Mouse (Mus musculus): ENCODE measurements around the gene Rnf31. TPM values are rescaled to one million over a fixed set of nuclear protein-coding genes. Genes with fewer than 3 reads are reported as not detected.

Rnf31 gene
- polyA plus RNA-seq, 1 experiment from 2014 or later: 18.1 TPM

GRCm38 (mm10) chr14:55584303-55584701, 7.2 kb upstream of the Rnf31 start:
- peaks cover 11% of the 10 kb centered on the region for H3K36me3 ChIP-seq (ENCODE audit: control insufficient read depth, insufficient read depth, low read length)
- H3K27me3 ChIP-seq (ENCODE audit: control insufficient read depth, insufficient read depth, low read depth, low read length): no peaks in the 10 kb centered on the region; the same call in 1 of the 2 replicates
- peak overlapping the region; percentile 64 for H3K4me3 ChIP-seq (ENCODE audit: low read length)
- peaks cover 7% of the 10 kb centered on the region for H3K4me1 ChIP-seq (replicated peaks; ENCODE audit: control insufficient read depth, insufficient read depth, low read length)
- 31% methylated on average over 5 of the region's 5 CpGs for WGBS
- no peak overlapping the region for H3K27ac ChIP-seq (ENCODE audit: low read length)
- peak overlapping the region; percentile 83 for H3K4me2 ChIP-seq (ENCODE audit: low read depth, low read length)
- H3K9ac ChIP-seq (ENCODE audit: low read length): peak overlapping the region; percentile 78
- ATAC-seq (ENCODE audit: low read depth): no peak
- H3K9me3 ChIP-seq (ENCODE audit: control insufficient read depth, low read length): no peaks in the 10 kb centered on the region

- WGBS: 4% methylated on average over 42 of the region's 43 CpGs
- H3K27me3 ChIP-seq (ENCODE audit: control insufficient read depth, insufficient read depth, low read depth, low read length): no peaks in the 10 kb centered on the region; the same call in 1 of the 2 replicates
- peak; percentile 80 for ATAC-seq (ENCODE audit: low read depth)
- H3K4me1 ChIP-seq (replicated peaks; ENCODE audit: control insufficient read depth, insufficient read depth, low read length): peaks cover 10% of the 10 kb centered on the region
- H3K4me3 ChIP-seq (ENCODE audit: low read length): peak within 1 kb of the TSS; percentile 64
- H3K9ac ChIP-seq (ENCODE audit: low read length): peak within 1 kb of the TSS; percentile 78
- no peak within 1 kb of the TSS for H3K27ac ChIP-seq (ENCODE audit: low read length)
- no peaks in the 10 kb centered on the region for H3K9me3 ChIP-seq (ENCODE audit: control insufficient read depth, low read length)
- H3K36me3 ChIP-seq (ENCODE audit: control insufficient read depth, insufficient read depth, low read length): peaks cover 11% of the 10 kb centered on the region
- H3K4me2 ChIP-seq (ENCODE audit: low read depth, low read length): peak within 1 kb of the TSS; percentile 83
Observed at GRCm38 (mm10) chr14:55584702-55585565, 6.6 kb upstream of the Rnf31 start, which contains the start of gene Emc9. TSS of gene Emc9 (minus strand) at chr14:55585302.

GRCm38 (mm10) chr14:55585566-55585960, 5.9 kb upstream of the Rnf31 start:
- no peaks in the 10 kb centered on the region for H3K9me3 ChIP-seq (ENCODE audit: control insufficient read depth, low read length)
- H3K9ac ChIP-seq (ENCODE audit: low read length): no peak overlapping the region
- H3K27ac ChIP-seq (ENCODE audit: low read length): no peak overlapping the region
- peak overlapping the region; percentile 64 for H3K4me3 ChIP-seq (ENCODE audit: low read length)
- H3K4me2 ChIP-seq (ENCODE audit: low read depth, low read length): peak overlapping the region; percentile 83
- no peaks in the 10 kb centered on the region; the same call in 1 of the 2 replicates for H3K27me3 ChIP-seq (ENCODE audit: control insufficient read depth, insufficient read depth, low read depth, low read length)
- ATAC-seq (ENCODE audit: low read depth): 0 out of 2 replicates have a peak, but pooled peaks have one; percentile 16
- H3K4me1 ChIP-seq (replicated peaks; ENCODE audit: control insufficient read depth, insufficient read depth, low read length): peaks cover 13% of the 10 kb centered on the region
- 43% methylated on average over 6 of the region's 6 CpGs for WGBS
- peaks cover 9% of the 10 kb centered on the region for H3K36me3 ChIP-seq (ENCODE audit: control insufficient read depth, insufficient read depth, low read length)

- Histone ChIP-seq H3K9me3 (ENCODE audit: control insufficient read depth, low read length) (no peaks in the 10 kb centered on the region), H3K36me3 (ENCODE audit: control insufficient read depth, insufficient read depth, low read length) (peaks cover 9% of the 10 kb centered on the region), H3K4me2 (ENCODE audit: low read depth, low read length) (no peak overlapping the region), H3K27me3 (ENCODE audit: control insufficient read depth, insufficient read depth, low read depth, low read length) (no peaks in the 10 kb centered on the region; the same call in 1 of the 2 replicates), H3K27ac (ENCODE audit: low read length) (no peak overlapping the region), H3K4me3 (ENCODE audit: low read length) (no peak overlapping the region), H3K9ac (ENCODE audit: low read length) (no peak overlapping the region), H3K4me1 (replicated peaks; ENCODE audit: control insufficient read depth, insufficient read depth, low read length) (peaks cover 13% of the 10 kb centered on the region)
- 88% methylated on average over 2 of the region's 2 CpGs for WGBS
- ATAC-seq (ENCODE audit: low read depth): no peak
Observed at GRCm38 (mm10) chr14:55586149-55586548, 5.4 kb upstream of the Rnf31 start.

- Histone ChIP-seq H3K4me2 (ENCODE audit: low read depth, low read length) (no peak overlapping the region), H3K27me3 (ENCODE audit: control insufficient read depth, insufficient read depth, low read depth, low read length) (no peaks in the 10 kb centered on the region; the same call in 1 of the 2 replicates), H3K9me3 (ENCODE audit: control insufficient read depth, low read length) (no peaks in the 10 kb centered on the region), H3K27ac (ENCODE audit: low read length) (no peak overlapping the region), H3K36me3 (ENCODE audit: control insufficient read depth, insufficient read depth, low read length) (peaks cover 5% of the 10 kb centered on the region), H3K4me1 (replicated peaks; ENCODE audit: control insufficient read depth, insufficient read depth, low read length) (peaks cover 23% of the 10 kb centered on the region), H3K9ac (ENCODE audit: low read length) (no peak overlapping the region), H3K4me3 (ENCODE audit: low read length) (no peak overlapping the region)
- 89% methylated on average over 5 of the region's 5 CpGs for WGBS
- ATAC-seq (ENCODE audit: low read depth): no peak
Observed at GRCm38 (mm10) chr14:55589271-55589670, 2.2 kb upstream of the Rnf31 start.

- Histone ChIP-seq H3K27me3 (ENCODE audit: control insufficient read depth, insufficient read depth, low read depth, low read length) (no peaks in the 10 kb centered on the region), H3K4me1 (replicated peaks; ENCODE audit: control insufficient read depth, insufficient read depth, low read length) (peaks cover 23% of the 10 kb centered on the region), H3K9ac (ENCODE audit: low read length) (peak overlapping the region; percentile 77), H3K36me3 (ENCODE audit: control insufficient read depth, insufficient read depth, low read length) (peaks cover 10% of the 10 kb centered on the region), H3K27ac (ENCODE audit: low read length) (peak overlapping the region; percentile 67), H3K4me2 (ENCODE audit: low read depth, low read length) (peak overlapping the region; percentile 83), H3K4me3 (ENCODE audit: low read length) (peak overlapping the region; percentile 98), H3K9me3 (ENCODE audit: control insufficient read depth, low read length) (no peaks in the 10 kb centered on the region)
- 78% methylated on average over 11 of the region's 11 CpGs for WGBS
- no peak for ATAC-seq (ENCODE audit: low read depth)
Observed at GRCm38 (mm10) chr14:55589771-55590448, 1.6 kb upstream of the Rnf31 start.

GRCm38 (mm10) chr14:55590748-55591330, 669 bp upstream of the Rnf31 start, which contains the start of gene Psme2:
TSS of gene Psme2 (minus strand) at chr14:55591113.
- ATAC-seq (ENCODE audit: low read depth): peak; percentile 98
- H3K36me3 ChIP-seq (ENCODE audit: control insufficient read depth, insufficient read depth, low read length): peaks cover 17% of the 10 kb centered on the region
- WGBS: under 1% methylated on average over 22 of the region's 22 CpGs
- no peaks in the 10 kb centered on the region for H3K9me3 ChIP-seq (ENCODE audit: control insufficient read depth, low read length)
- peaks cover 16% of the 10 kb centered on the region for H3K4me1 ChIP-seq (replicated peaks; ENCODE audit: control insufficient read depth, insufficient read depth, low read length)
- H3K4me2 ChIP-seq (ENCODE audit: low read depth, low read length): peak within 1 kb of the TSS; percentile 83
- peak within 1 kb of the TSS; percentile 99 for H3K27ac ChIP-seq (ENCODE audit: low read length)
- no peaks in the 10 kb centered on the region for H3K27me3 ChIP-seq (ENCODE audit: control insufficient read depth, insufficient read depth, low read depth, low read length)
- peak within 1 kb of the TSS; percentile 91 for H3K9ac ChIP-seq (ENCODE audit: low read length)
- peak within 1 kb of the TSS; percentile 98 for H3K4me3 ChIP-seq (ENCODE audit: low read length)

GRCm38 (mm10) chr14:55592226-55592625, 718 bp downstream of the Rnf31 start:
- H3K4me3 ChIP-seq (ENCODE audit: low read length): peak overlapping the region; percentile 98
- H3K9me3 ChIP-seq (ENCODE audit: control insufficient read depth, low read length): no peaks in the 10 kb centered on the region
- H3K4me2 ChIP-seq (ENCODE audit: low read depth, low read length): peak overlapping the region; percentile 83
- no peak for ATAC-seq (ENCODE audit: low read depth)
- H3K27me3 ChIP-seq (ENCODE audit: control insufficient read depth, insufficient read depth, low read depth, low read length): no peaks in the 10 kb centered on the region
- H3K27ac ChIP-seq (ENCODE audit: low read length): no peak overlapping the region
- H3K36me3 ChIP-seq (ENCODE audit: control insufficient read depth, insufficient read depth, low read length): peaks cover 30% of the 10 kb centered on the region
- 3% methylated on average over 16 of the region's 16 CpGs for WGBS
- peaks cover 16% of the 10 kb centered on the region for H3K4me1 ChIP-seq (replicated peaks; ENCODE audit: control insufficient read depth, insufficient read depth, low read length)
- H3K9ac ChIP-seq (ENCODE audit: low read length): peak overlapping the region; percentile 91
